Mouse (Mus musculus): ENCODE measurements around the gene Sectm1b. TPM values are rescaled to one million over a fixed set of nuclear protein-coding genes. Genes with fewer than 3 reads are reported as not detected.
"Not testable (repeated sequence)": the region's sequence is repeated elsewhere in the genome, so short reads cannot be mapped to it uniquely, and the experiment has no call there.

Gene Sectm1b
- polyA plus RNA-seq, 1 experiment from 2014 or later = 0.05 TPM

GRCm38 (mm10) chr11:121045286-121045685, 18.1 kb downstream of the Sectm1b start:
- WGBS (ENCODE audit: insufficient replicate concordance) = 52% methylated on average over 1 of the region's 1 CpGs
- no peak overlapping the region for H3K27ac ChIP-seq (ENCODE audit: low read length)
- no peaks in the 10 kb centered on the region for H3K27me3 ChIP-seq (ENCODE audit: control insufficient read depth, insufficient read depth, low read depth, low read length)
- no peak overlapping the region for H3K4me2 ChIP-seq (ENCODE audit: low read depth, low read length)
- ATAC-seq (ENCODE audit: low read depth) = no peak
- no peaks in the 10 kb centered on the region for H3K4me1 ChIP-seq (ENCODE audit: control insufficient read depth, low read depth, low read length)
- H3K9ac ChIP-seq (ENCODE audit: low read depth, low read length) = no peak overlapping the region
- H3K4me3 ChIP-seq (ENCODE audit: low read depth, low read length) = no peak overlapping the region
- H3K36me3 ChIP-seq (ENCODE audit: control insufficient read depth, insufficient read depth) = no peaks in the 10 kb centered on the region
- no peaks in the 10 kb centered on the region for H3K9me3 ChIP-seq (replicated peaks; ENCODE audit: control insufficient read depth, low read length)

GRCm38 (mm10) chr11:121043025-121043424, 20.3 kb downstream of the Sectm1b start:
- 23% methylated on average over 1 of the region's 1 CpGs for WGBS (ENCODE audit: insufficient replicate concordance)

GRCm38 (mm10) chr11:121042480-121042879, 20.9 kb downstream of the Sectm1b start:
- H3K4me1 ChIP-seq (ENCODE audit: control insufficient read depth, low read depth, low read length) = no peaks in the 10 kb centered on the region
- no peak overlapping the region for H3K27ac ChIP-seq (ENCODE audit: low read length)
- WGBS (ENCODE audit: insufficient replicate concordance) = 54% methylated on average over 4 of the region's 4 CpGs
- no peak overlapping the region for H3K4me2 ChIP-seq (ENCODE audit: low read depth, low read length)
- H3K36me3 ChIP-seq (ENCODE audit: control insufficient read depth, insufficient read depth) = no peaks in the 10 kb centered on the region
- no peak overlapping the region for H3K9ac ChIP-seq (ENCODE audit: low read depth, low read length)
- no peak overlapping the region for H3K4me3 ChIP-seq (ENCODE audit: low read depth, low read length)
- no peak for ATAC-seq (ENCODE audit: low read depth)
- no peaks in the 10 kb centered on the region for H3K9me3 ChIP-seq (replicated peaks; ENCODE audit: control insufficient read depth, low read length)
- H3K27me3 ChIP-seq (ENCODE audit: control insufficient read depth, insufficient read depth, low read depth, low read length) = no peaks in the 10 kb centered on the region

More at GRCm38 (mm10) chr11:121043025-121043424, 20.3 kb downstream of the Sectm1b start:
- not testable (repeated sequence) for H3K27me3 ChIP-seq (ENCODE audit: control insufficient read depth, insufficient read depth, low read depth, low read length); H3K36me3 ChIP-seq (ENCODE audit: control insufficient read depth, insufficient read depth); H3K27ac ChIP-seq (ENCODE audit: low read length); H3K9me3 ChIP-seq (replicated peaks; ENCODE audit: control insufficient read depth, low read length); H3K4me1 ChIP-seq (ENCODE audit: control insufficient read depth, low read depth, low read length); ATAC-seq (ENCODE audit: low read depth); H3K9ac ChIP-seq (ENCODE audit: low read depth, low read length); H3K4me3 ChIP-seq (ENCODE audit: low read depth, low read length); H3K4me2 ChIP-seq (ENCODE audit: low read depth, low read length)

GRCm38 (mm10) chr11:121041636-121042035, 21.7 kb downstream of the Sectm1b start:
- Histone ChIP-seq H3K27ac (ENCODE audit: low read length) (no peak overlapping the region), H3K4me2 (ENCODE audit: low read depth, low read length) (no peak overlapping the region), H3K27me3 (ENCODE audit: control insufficient read depth, insufficient read depth, low read depth, low read length) (no peaks in the 10 kb centered on the region), H3K36me3 (ENCODE audit: control insufficient read depth, insufficient read depth) (no peaks in the 10 kb centered on the region), H3K9me3 (replicated peaks; ENCODE audit: control insufficient read depth, low read length) (no peaks in the 10 kb centered on the region), H3K4me3 (ENCODE audit: low read depth, low read length) (no peak overlapping the region), H3K4me1 (ENCODE audit: control insufficient read depth, low read depth, low read length) (no peaks in the 10 kb centered on the region), H3K9ac (ENCODE audit: low read depth, low read length) (no peak overlapping the region)
- no peak for ATAC-seq (ENCODE audit: low read depth)
- WGBS (ENCODE audit: insufficient replicate concordance) = 56% methylated on average over 4 of the region's 4 CpGs

- Histone ChIP-seq H3K9ac (ENCODE audit: low read depth, low read length) (no peak overlapping the region), H3K27ac (ENCODE audit: low read length) (no peak overlapping the region), H3K4me3 (ENCODE audit: low read depth, low read length) (no peak overlapping the region), H3K4me1 (ENCODE audit: control insufficient read depth, low read depth, low read length) (no peaks in the 10 kb centered on the region), H3K27me3 (ENCODE audit: control insufficient read depth, insufficient read depth, low read depth, low read length) (no peaks in the 10 kb centered on the region), H3K36me3 (ENCODE audit: control insufficient read depth, insufficient read depth) (no peaks in the 10 kb centered on the region), H3K4me2 (ENCODE audit: low read depth, low read length) (no peak overlapping the region), H3K9me3 (replicated peaks; ENCODE audit: control insufficient read depth, low read length) (no peaks in the 10 kb centered on the region)
- peak; percentile 37; the same call in 1 of the 2 replicates for ATAC-seq (ENCODE audit: low read depth)
- 5% methylated on average over 4 of the region's 4 CpGs for WGBS (ENCODE audit: insufficient replicate concordance)
Observed at GRCm38 (mm10) chr11:121041212-121041611, 22.2 kb downstream of the Sectm1b start.

GRCm38 (mm10) chr11:121039302-121039701, 24.1 kb downstream of the Sectm1b start, which contains the start of gene Cd7:
TSS of gene Cd7 (minus strand) at chr11:121039418.
- no peak within 1 kb of the TSS for H3K9ac ChIP-seq (ENCODE audit: low read depth, low read length)
- no peak within 1 kb of the TSS for H3K27ac ChIP-seq (ENCODE audit: low read length)
- H3K36me3 ChIP-seq (ENCODE audit: control insufficient read depth, insufficient read depth) = no peaks in the 10 kb centered on the region
- H3K4me3 ChIP-seq (ENCODE audit: low read depth, low read length) = no peak within 1 kb of the TSS
- no peaks in the 10 kb centered on the region for H3K4me1 ChIP-seq (ENCODE audit: control insufficient read depth, low read depth, low read length)
- no peak within 1 kb of the TSS for H3K4me2 ChIP-seq (ENCODE audit: low read depth, low read length)
- H3K9me3 ChIP-seq (replicated peaks; ENCODE audit: control insufficient read depth, low read length) = no peaks in the 10 kb centered on the region
- WGBS (ENCODE audit: insufficient replicate concordance) = 43% methylated on average over 5 of the region's 5 CpGs
- H3K27me3 ChIP-seq (ENCODE audit: control insufficient read depth, insufficient read depth, low read depth, low read length) = no peaks in the 10 kb centered on the region
- ATAC-seq (ENCODE audit: low read depth) = no peak

- Histone ChIP-seq H3K27me3 (ENCODE audit: control insufficient read depth, insufficient read depth, low read depth, low read length) (no peaks in the 10 kb centered on the region), H3K4me2 (ENCODE audit: low read depth, low read length) (no peak overlapping the region), H3K4me1 (ENCODE audit: control insufficient read depth, low read depth, low read length) (no peaks in the 10 kb centered on the region), H3K9ac (ENCODE audit: low read depth, low read length) (no peak overlapping the region), H3K27ac (ENCODE audit: low read length) (no peak overlapping the region), H3K4me3 (ENCODE audit: low read depth, low read length) (no peak overlapping the region), H3K9me3 (replicated peaks; ENCODE audit: control insufficient read depth, low read length) (no peaks in the 10 kb centered on the region), H3K36me3 (ENCODE audit: control insufficient read depth, insufficient read depth) (no peaks in the 10 kb centered on the region)
- 69% methylated on average over 11 of the region's 11 CpGs for WGBS (ENCODE audit: insufficient replicate concordance)
- ATAC-seq (ENCODE audit: low read depth) = no peak
Observed at GRCm38 (mm10) chr11:121038366-121039240, 24.8 kb downstream of the Sectm1b start.

GRCm38 (mm10) chr11:121033118-121033517, 30.3 kb downstream of the Sectm1b start:
- H3K36me3 ChIP-seq (ENCODE audit: control insufficient read depth, insufficient read depth) = no peaks in the 10 kb centered on the region
- no peaks in the 10 kb centered on the region for H3K27me3 ChIP-seq (ENCODE audit: control insufficient read depth, insufficient read depth, low read depth, low read length)
- H3K9ac ChIP-seq (ENCODE audit: low read depth, low read length) = no peak overlapping the region
- H3K4me2 ChIP-seq (ENCODE audit: low read depth, low read length) = no peak overlapping the region
- 43% methylated on average over 5 of the region's 5 CpGs for WGBS (ENCODE audit: insufficient replicate concordance)
- no peaks in the 10 kb centered on the region for H3K9me3 ChIP-seq (replicated peaks; ENCODE audit: control insufficient read depth, low read length)
- no peak overlapping the region for H3K4me3 ChIP-seq (ENCODE audit: low read depth, low read length)
- H3K4me1 ChIP-seq (ENCODE audit: control insufficient read depth, low read depth, low read length) = no peaks in the 10 kb centered on the region
- no peak overlapping the region for H3K27ac ChIP-seq (ENCODE audit: low read length)
- ATAC-seq (ENCODE audit: low read depth) = no peak

GRCm38 (mm10) chr11:121027259-121027658, 36.1 kb downstream of the Sectm1b start:
- Histone ChIP-seq H3K9ac (ENCODE audit: low read depth, low read length) (no peak overlapping the region), H3K27ac (ENCODE audit: low read length) (no peak overlapping the region), H3K4me3 (ENCODE audit: low read depth, low read length) (no peak overlapping the region), H3K4me1 (ENCODE audit: control insufficient read depth, low read depth, low read length) (no peaks in the 10 kb centered on the region), H3K36me3 (ENCODE audit: control insufficient read depth, insufficient read depth) (no peaks in the 10 kb centered on the region), H3K27me3 (ENCODE audit: control insufficient read depth, insufficient read depth, low read depth, low read length) (no peaks in the 10 kb centered on the region), H3K9me3 (replicated peaks; ENCODE audit: control insufficient read depth, low read length) (no peaks in the 10 kb centered on the region), H3K4me2 (ENCODE audit: low read depth, low read length) (no peak overlapping the region)
- ATAC-seq (ENCODE audit: low read depth) = peak; percentile 16; the same call in 1 of the 2 replicates
- WGBS (ENCODE audit: insufficient replicate concordance) = 21% methylated on average over 7 of the region's 7 CpGs

Data from liver, embryonic 16.5 days (tissue).